Mouse (Mus musculus): ENCODE results near the gene Crocc.
A peak's percentile ranks its signal among the peaks of the same experiment; 100 is the strongest.

Crocc gene

DNA sequence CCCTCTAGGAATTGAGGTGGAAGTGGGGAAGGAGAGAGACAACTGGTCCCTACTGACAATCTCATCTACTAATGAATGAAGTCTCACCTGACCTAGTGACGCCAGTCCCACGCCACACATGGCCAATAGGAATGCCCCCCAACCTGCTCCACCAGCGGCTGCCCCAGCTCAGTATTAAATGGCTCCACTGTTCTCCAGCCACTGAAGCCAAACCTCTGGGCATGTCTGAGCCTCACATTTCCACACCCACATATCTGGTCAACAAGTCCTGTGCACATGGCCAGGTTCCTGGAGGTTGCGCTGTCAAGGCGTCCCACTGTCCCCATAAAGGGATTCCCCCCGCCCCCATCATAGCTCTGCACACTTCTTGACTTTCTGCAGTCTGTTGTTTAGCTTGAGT, 75.8 kb downstream of the Crocc start:
- DNase-seq: no peak

DNA sequence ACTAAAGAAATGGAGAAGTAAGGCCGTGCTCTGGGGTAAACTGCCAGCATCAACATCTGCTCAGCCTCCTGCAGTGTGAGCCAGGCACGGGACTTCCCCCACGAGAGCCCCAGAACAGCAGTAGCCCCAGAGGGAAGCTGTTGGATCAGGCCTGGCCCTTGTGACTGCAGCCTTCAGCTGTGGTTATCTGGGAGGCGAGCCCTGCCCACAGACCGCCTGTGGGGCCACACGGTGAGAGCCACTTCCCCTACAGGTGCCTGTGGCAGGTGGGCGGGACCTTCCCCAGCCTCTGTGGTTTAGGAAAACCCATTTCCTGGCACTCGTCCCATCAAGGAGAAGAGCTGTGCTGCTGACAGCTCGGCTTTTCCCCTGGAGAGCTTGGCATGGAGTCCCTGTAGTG, 76.9 kb downstream of the Crocc start:
- DNase-seq: peak; percentile 68 to 75

DNA sequence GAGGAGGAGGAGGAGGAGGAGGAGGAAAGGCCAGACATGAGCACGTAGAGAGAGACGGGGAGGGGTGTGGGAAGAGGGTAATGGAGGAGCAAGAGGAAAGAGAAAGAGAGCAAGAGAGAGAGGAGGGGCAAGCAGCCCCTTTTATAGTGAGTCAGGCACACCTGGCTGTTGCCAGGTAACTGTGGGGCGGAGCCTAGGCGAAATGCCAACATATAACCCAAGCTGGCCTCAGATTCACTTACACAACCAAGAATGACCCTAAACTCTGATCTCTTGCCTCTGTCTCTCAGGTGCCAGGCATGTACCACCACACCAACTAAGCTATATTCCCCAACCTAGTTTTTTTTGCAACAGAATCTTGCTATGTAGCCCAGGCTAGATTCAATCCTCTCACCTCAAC, 77.5 kb downstream of the Crocc start:
- DNase-seq: no peak

DNA sequence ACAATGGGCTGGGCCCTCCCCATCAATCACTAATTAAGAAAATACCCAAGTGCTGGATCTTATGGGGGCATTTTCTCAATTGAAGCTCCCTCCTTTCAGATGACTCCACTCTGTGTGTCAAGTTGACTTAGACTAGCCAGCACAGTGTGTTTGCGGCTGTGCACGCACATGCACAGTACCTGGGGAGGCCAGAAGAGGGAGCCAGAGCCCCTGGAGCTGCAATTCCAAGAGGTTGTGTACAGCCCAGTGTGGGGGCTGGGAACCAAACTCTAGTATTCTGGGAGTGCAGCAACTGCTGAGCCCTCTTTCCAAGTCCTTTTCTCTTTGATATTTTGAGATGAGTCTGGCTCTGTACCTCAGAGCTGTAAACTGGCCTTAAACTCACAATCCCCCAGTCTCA, 78.7 kb downstream of the Crocc start:
- DNase-seq: no peak

DNA sequence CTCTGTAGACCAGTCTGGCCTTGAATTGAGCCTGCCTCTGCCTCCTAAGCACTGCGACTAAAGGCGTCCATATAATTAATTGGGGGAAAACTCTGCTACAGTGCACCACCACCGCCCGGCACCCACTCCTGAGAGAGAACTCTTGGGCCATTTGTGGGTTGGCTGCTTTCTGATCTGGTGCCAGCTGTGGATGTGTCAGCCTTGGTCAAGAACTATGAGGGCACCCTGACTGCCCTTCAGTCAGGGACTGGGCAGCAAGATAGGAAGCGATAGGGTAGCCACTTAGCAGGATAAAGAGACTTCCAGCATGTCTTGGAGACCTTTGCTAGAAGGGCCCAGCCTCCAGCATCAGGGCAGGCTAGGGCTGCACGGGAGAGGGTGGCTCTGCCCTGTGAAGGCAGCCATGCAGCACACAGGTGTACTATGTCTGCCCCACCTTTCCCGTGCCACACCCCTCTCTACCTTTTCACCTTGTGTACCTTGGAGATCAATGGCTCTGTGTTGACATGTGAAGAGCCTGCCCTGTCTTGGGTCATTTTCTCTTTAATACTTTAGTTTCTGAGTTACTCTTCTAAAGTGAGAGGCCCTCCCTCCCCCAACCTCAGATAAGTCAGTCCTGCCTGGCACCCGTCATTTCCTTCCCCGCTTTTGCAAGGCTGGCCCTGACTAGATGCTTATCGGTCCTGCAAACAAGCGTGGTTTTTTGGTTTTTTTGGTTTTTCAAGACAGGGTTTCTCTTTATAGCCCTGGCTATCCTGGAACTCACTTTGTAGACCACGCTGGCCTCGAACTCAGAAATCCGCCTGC, 82.3 kb downstream of the Crocc start:
- no peak for DNase-seq

DNA sequence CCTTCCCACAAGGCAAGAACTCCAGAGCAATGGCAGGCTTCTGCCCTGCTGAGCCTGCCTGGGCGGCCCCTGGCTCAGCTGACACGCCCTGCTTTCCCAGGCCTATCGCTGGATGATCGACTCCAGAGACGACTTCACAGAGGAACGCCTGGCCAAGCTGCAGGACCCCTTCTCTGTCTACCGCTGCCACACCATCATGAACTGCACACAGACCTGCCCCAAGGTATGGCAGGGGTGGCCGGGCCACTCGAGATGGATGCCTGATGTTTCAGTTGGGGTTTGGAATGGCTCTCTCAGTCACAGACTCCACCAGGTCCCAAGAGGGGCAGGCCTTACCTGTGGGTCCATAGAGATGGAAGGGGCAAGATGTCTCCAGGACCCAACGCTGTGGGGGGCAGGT, 83.1 kb downstream of the Crocc start:
- no peak for DNase-seq

DNA sequence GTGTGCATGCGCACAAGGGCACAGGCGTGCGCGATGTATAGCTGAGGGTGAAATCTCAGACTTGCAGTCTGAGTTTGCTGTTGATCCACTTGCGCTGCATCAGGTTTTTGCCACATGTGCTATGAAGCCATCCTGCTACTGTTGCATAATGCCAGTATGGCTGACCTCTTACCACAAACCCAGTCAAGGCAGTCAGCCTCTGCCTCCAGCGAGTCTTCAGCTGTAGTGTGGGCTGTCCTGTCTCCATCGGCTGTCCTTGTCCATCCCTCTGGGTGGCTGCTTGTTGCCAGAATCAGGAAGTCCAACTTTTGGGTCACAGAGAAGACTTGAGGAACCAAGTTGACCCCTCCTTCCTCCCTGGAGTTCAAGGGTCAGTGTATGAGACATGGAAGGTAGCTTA, 85.0 kb downstream of the Crocc start:
- DNase-seq: no peak

DNA sequence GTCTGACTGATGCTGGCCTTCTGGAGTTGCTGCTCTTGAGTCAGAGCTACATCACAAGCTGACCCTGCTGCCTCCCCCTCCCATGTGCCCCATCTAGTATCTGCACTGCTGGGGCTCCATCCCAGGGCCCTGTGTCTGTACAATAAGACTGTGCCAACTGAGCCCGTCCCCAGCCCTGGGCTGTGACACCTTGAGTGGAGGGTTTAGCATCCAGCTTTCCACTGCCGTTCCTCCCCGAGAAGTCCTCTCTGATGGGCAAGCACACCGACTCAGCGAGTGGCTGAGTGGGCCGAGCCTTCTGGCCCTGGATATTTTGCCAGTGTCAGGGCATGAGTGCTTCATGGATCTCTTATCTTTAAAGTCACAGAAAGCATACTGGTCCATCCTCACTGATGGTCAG, 85.9 kb downstream of the Crocc start:
- no peak for DNase-seq

DNA sequence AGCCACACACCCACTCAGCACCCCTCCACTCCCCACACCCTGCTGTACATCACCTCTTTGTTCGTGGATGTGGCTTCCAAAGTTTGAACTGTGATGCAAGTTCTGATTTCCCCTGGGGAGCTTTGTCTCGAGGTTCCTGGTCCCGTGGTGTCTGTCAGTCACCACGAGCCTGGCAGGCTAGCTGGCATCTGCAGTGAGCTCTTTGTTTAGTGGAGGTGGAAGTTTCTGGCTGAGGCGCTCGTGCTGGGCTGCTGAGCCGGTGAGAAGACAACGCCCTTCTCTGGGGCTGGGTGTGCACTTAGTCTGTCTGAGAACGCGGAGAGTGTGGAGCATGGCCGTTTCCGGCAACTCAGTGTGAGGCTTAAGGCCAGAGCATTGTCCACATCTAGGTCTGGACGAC, 88.7 kb downstream of the Crocc start:
- no peak for DNase-seq

DNA sequence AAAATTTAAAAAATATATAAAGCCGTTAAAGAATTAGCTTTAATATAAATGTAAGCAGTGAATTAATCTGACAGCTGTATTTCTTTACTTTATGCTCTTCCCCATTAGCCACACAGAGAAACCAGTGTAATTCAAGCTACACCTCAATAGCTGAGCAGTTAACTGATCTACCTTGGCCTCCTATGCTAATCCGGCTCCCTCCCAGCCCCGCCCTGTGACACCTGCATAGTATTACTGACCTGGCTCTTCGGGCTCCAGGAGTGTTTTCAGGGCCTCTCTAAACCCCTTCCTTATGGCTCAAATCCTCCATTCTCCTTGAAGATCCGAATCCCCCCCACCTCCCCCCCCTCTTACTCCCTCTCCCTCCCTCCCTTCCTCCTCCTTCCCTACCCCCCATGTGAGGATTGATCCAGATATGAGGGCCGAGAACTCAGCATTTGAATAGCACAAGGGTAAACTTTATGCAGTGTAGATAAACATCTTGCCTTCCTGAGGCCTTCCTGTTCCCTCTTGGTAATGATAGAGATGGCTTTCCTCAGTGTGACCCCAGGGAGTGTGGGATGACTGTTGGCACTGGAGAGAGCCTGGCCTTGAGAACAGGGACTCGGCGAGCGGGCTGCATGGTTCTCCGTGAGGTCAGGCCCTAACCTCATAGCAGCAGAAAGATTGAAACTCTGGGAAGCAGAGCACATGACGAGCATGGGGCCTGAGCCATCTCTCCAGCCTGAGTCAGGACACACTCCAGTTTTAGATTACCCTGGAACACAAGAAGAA, 92.8 kb downstream of the Crocc start:
- no peak for DNase-seq

Data from spleen, adult 18-20 months (tissue).